Mouse (Mus musculus) MEL (cell line): ENCODE measurements at regions not wholly inside any gene's neighbourhood (a gene's known extent, or its start where the extent isn't known, plus 50 kb on each side); places are given as distances from the start of the nearest gene placed in this dataset.

Experiments
- DNase-seq: peaks from one replicate; pipeline ENCODE4 v3.0.0; 2011; ENCODE audit warnings: low read depth, low spot score
- H3K27ac ChIP-seq: 2 replicates; pipeline ENCODE4 v1.5.1; 2012; ENCODE audit warnings: low read depth, mild to moderate bottlenecking, control low read depth, low read length, moderate library complexity; ENCODE audit not compliant: control insufficient read depth
- H3K27me3 ChIP-seq, 2 experiments: fragments of 150-350 bp in 1 of 2; sonication (generic) in 1 of 2; 2 replicates each; pipeline ENCODE4 v1.6.1; 2012; ENCODE audit warnings: low read length in 2 of 2, mild to moderate bottlenecking in 2 of 2, improper control_type of control experiment in 1 of 2, moderate library complexity in 1 of 2; ENCODE audit not compliant: insufficient read depth in 2 of 2, control insufficient read depth in 1 of 2
- H3K36me3 ChIP-seq, 2 experiments: 2 replicates each; pipeline ENCODE4 v1.6.1; 2012 to 2014; ENCODE audit warnings: low read length in 2 of 2, improper control_type of control experiment in 1 of 2, inconsistent platforms in 1 of 2, mild to moderate bottlenecking in 1 of 2; ENCODE audit not compliant: insufficient read depth in 2 of 2, control insufficient read depth in 1 of 2
- H3K4me1 ChIP-seq, 2 experiments: fragments of 150-350 bp in 1 of 2; sonication (generic) in 1 of 2; 2 replicates each; pipeline ENCODE4 v1.6.1; 2012; ENCODE audit warnings: low read length in 2 of 2, improper control_type of control experiment in 1 of 2, mild to moderate bottlenecking in 1 of 2; ENCODE audit not compliant: insufficient read depth in 2 of 2, control insufficient read depth in 1 of 2
- H3K4me3 ChIP-seq, 2 experiments: fragments of 150-350 bp in 1 of 2; sonication (generic) in 1 of 2; 2 replicates each; pipeline ENCODE4 v1.5.1; 2012; ENCODE audit warnings: low read depth in 2 of 2, low read length in 2 of 2, mild to moderate bottlenecking in 2 of 2, moderate library complexity in 2 of 2, control low read depth in 1 of 2, improper control_type of control experiment in 1 of 2; ENCODE audit not compliant: control insufficient read depth in 1 of 2, insufficient read depth in 1 of 2
- H3K79me2 ChIP-seq: 2 replicates; pipeline ENCODE4 v1.6.1; 2012; ENCODE audit warnings: mild to moderate bottlenecking, low read length, moderate library complexity; ENCODE audit not compliant: control insufficient read depth, poor library complexity, insufficient read depth
- H3K9ac ChIP-seq: 2 replicates; pipeline ENCODE4 v1.6.1; 2012; ENCODE audit warnings: low read depth, mild to moderate bottlenecking, control low read depth, low read length, moderate library complexity; ENCODE audit not compliant: control insufficient read depth, poor library complexity, severe bottlenecking
- H3K9me3 ChIP-seq: fragments of 150-350 bp; sonication (generic); replicated peaks from 2 replicates; pipeline ENCODE4 v1.6.1; 2012; ENCODE audit warnings: mild to moderate bottlenecking, low read length, improper control_type of control experiment, moderate library complexity; ENCODE audit not compliant: insufficient read depth
- CTCF ChIP-seq, 3 experiments: IDR thresholded peaks in 2 of 3; conservative IDR thresholded peaks in 1 of 3; 2 replicates each; pipeline ENCODE4 v1.5.1; 2011 to 2012; ENCODE audit warnings: low read length in 3 of 3, low read depth in 2 of 3, mild to moderate bottlenecking in 2 of 3, improper control_type of control experiment in 1 of 3, inconsistent platforms in 1 of 3, mixed read lengths in 1 of 3, moderate library complexity in 1 of 3; ENCODE audit not compliant: control insufficient read depth in 1 of 3, insufficient read depth in 1 of 3, poor library complexity in 1 of 3, severe bottlenecking in 1 of 3
- JUND ChIP-seq: IDR thresholded peaks from 2 replicates; pipeline ENCODE4 v1.6.1; 2011; ENCODE audit warnings: low read depth, mild to moderate bottlenecking, improper control_type of control experiment, low read length
- MAX ChIP-seq: IDR thresholded peaks from 2 replicates; pipeline ENCODE4 v1.6.1; 2011; ENCODE audit warnings: low read length, improper control_type of control experiment
- MAZ ChIP-seq: IDR thresholded peaks from 2 replicates; pipeline ENCODE4 v1.6.1; 2012; ENCODE audit warnings: low read depth, mild to moderate bottlenecking, inconsistent platforms, low read length, improper control_type of control experiment
- MEF2A ChIP-seq: IDR thresholded peaks from 2 replicates; pipeline ENCODE4 v1.6.1; 2014; ENCODE audit warnings: low read depth, mild to moderate bottlenecking, inconsistent platforms, low read length, improper control_type of control experiment; ENCODE audit not compliant: poor library complexity, insufficient replicate concordance, severe bottlenecking; ENCODE audit errors: extremely low read depth
- MXI1 ChIP-seq: IDR thresholded peaks from 2 replicates; pipeline ENCODE4 v1.6.1; 2011; ENCODE audit warnings: mild to moderate bottlenecking, low read depth, low read length, improper control_type of control experiment
- NELFE ChIP-seq: IDR thresholded peaks from 2 replicates; pipeline ENCODE4 v1.6.1; 2011; ENCODE audit warnings: low read depth, low read length, improper control_type of control experiment
- POLR2AphosphoS2 ChIP-seq: IDR thresholded peaks from 2 replicates; pipeline ENCODE4 v1.6.1; 2011; ENCODE audit warnings: low read length, improper control_type of control experiment
- USF2 ChIP-seq, 2 experiments: IDR thresholded peaks; 2 replicates each; pipeline ENCODE4 v1.6.1; 2011 to 2012; ENCODE audit warnings: improper control_type of control experiment in 2 of 2, low read length in 2 of 2, borderline replicate concordance in 1 of 2, inconsistent platforms in 1 of 2, low read depth in 1 of 2, mild to moderate bottlenecking in 1 of 2; ENCODE audit not compliant: insufficient read depth in 1 of 2
- ZC3H11A ChIP-seq: IDR thresholded peaks from 2 replicates; pipeline ENCODE4 v1.6.1; 2012; ENCODE audit warnings: low read depth, mild to moderate bottlenecking, inconsistent platforms, low read length, improper control_type of control experiment
- ZMIZ1 ChIP-seq: IDR thresholded peaks from 2 replicates; pipeline ENCODE4 v1.6.1; 2012; ENCODE audit warnings: low read depth, mild to moderate bottlenecking, inconsistent platforms, low read length, improper control_type of control experiment, moderate library complexity

- TF ChIP-seq NELFE (no peak), MAZ (no peak), JUND (no peak), POLR2AphosphoS2 (no peak), ZC3H11A (no peak), MAX (no peak), USF2 (IDR thresholded peaks at IDR 0.05; ENCODE audit: borderline replicate concordance in 1 of 2, insufficient read depth in 1 of 2, low read depth in 1 of 2, low read length in 2 of 2) (no peak), MEF2A (no peak), MXI1 (no peak), CTCF (IDR thresholded peaks at IDR 0.05 in 2 of 3, conservative IDR thresholded peaks at IDR 0.05 in 1 of 3; ENCODE audit: control insufficient read depth in 1 of 3, insufficient read depth in 1 of 3, low read depth in 2 of 3, low read length in 3 of 3, poor library complexity in 1 of 3, severe bottlenecking in 1 of 3) (no peak), ZMIZ1 (no peak)
- TF ChIP-seq, all 39 proteins: peak for 0
- Histone ChIP-seq H3K4me1 (no peaks in the 10 kb centered on the region), H3K9ac (no peak overlapping the region), H3K27me3 (no peaks in the 10 kb centered on the region), H3K9me3 (no peaks in the 10 kb centered on the region), H3K27ac (no peak overlapping the region), H3K79me2 (no peaks in the 10 kb centered on the region), H3K36me3 (no peaks in the 10 kb centered on the region), H3K4me3 (no peak overlapping the region)
- DNase-seq = no peak
These were observed 51.1 kb upstream of the Bcl6 start for GRCm38 (mm10) chr16:24039765-24040164.
